Mouse (Mus musculus) ovary, postnatal 14 days (tissue): ENCODE data around the gene D5Ertd579e.
A peak's percentile ranks its signal among the peaks of the same experiment; 100 is the strongest.

Experiments
- DNase-seq: peaks from one replicate; pipeline ENCODE4 v3.0.0; 2022; ENCODE audit warnings: low spot score

Gene D5Ertd579e

GRCm38 (mm10) chr5:36720710-36721375 is 25.0 kb upstream of the D5Ertd579e start:
- no peak for DNase-seq

GRCm38 (mm10) chr5:36720219-36720618 is 24.4 kb upstream of the D5Ertd579e start:
- DNase-seq: no peak

GRCm38 (mm10) chr5:36719601-36720000 is 23.8 kb upstream of the D5Ertd579e start:
- DNase-seq: no peak

- DNase-seq: no peak
Measured at GRCm38 (mm10) chr5:36719135-36719534, 23.3 kb upstream of the D5Ertd579e start.

- no peak for DNase-seq
Measured at GRCm38 (mm10) chr5:36717889-36718288, 22.1 kb upstream of the D5Ertd579e start.

GRCm38 (mm10) chr5:36716816-36717215 is 21.0 kb upstream of the D5Ertd579e start:
- no peak for DNase-seq

GRCm38 (mm10) chr5:36714832-36715231 is 19.0 kb upstream of the D5Ertd579e start:
- DNase-seq: no peak

- DNase-seq: no peak
Measured at GRCm38 (mm10) chr5:36713693-36714092, 17.9 kb upstream of the D5Ertd579e start.

- peak; percentile 73 for DNase-seq
Measured at GRCm38 (mm10) chr5:36712553-36713534, 17.0 kb upstream of the D5Ertd579e start.

- DNase-seq: no peak
Measured at GRCm38 (mm10) chr5:36711863-36712262, 16.0 kb upstream of the D5Ertd579e start.

GRCm38 (mm10) chr5:36705792-36706191 is 10.0 kb upstream of the D5Ertd579e start:
- DNase-seq: no peak

GRCm38 (mm10) chr5:36705390-36705789 is 9.6 kb upstream of the D5Ertd579e start:
- DNase-seq: no peak

GRCm38 (mm10) chr5:36704684-36705083 is 8.9 kb upstream of the D5Ertd579e start:
- no peak for DNase-seq

GRCm38 (mm10) chr5:36700939-36701620 is 5.3 kb upstream of the D5Ertd579e start:
- DNase-seq: no peak

- no peak for DNase-seq
Measured at GRCm38 (mm10) chr5:36698689-36699088, 2.9 kb upstream of the D5Ertd579e start.

- no peak for DNase-seq
Measured at GRCm38 (mm10) chr5:36698067-36698670, 2.3 kb upstream of the D5Ertd579e start.

- no peak for DNase-seq
Measured at GRCm38 (mm10) chr5:36696504-36697300, 878 bp upstream of the D5Ertd579e start.

- no peak for DNase-seq
Measured at GRCm38 (mm10) chr5:36695005-36695404, 819 bp downstream of the D5Ertd579e start.

GRCm38 (mm10) chr5:36693651-36694050 is 2.2 kb downstream of the D5Ertd579e start:
- no peak for DNase-seq

GRCm38 (mm10) chr5:36691423-36691822 is 4.4 kb downstream of the D5Ertd579e start:
- DNase-seq: no peak

GRCm38 (mm10) chr5:36685170-36685569 is 10.7 kb downstream of the D5Ertd579e start:
- no peak for DNase-seq
